Mouse (Mus musculus) fat pad, adult 2 months (tissue): ENCODE measurements around the gene Acadm.
A peak's percentile ranks its signal among the peaks of the same experiment; 100 is the strongest.

Experiments used
- DNase-seq: peaks from one replicate; pipeline ENCODE4 v3.0.0-alpha.2; 2011; ENCODE audit warnings: low read depth, low spot score; ENCODE audit errors: extremely low read depth

Acadm gene

DNA sequence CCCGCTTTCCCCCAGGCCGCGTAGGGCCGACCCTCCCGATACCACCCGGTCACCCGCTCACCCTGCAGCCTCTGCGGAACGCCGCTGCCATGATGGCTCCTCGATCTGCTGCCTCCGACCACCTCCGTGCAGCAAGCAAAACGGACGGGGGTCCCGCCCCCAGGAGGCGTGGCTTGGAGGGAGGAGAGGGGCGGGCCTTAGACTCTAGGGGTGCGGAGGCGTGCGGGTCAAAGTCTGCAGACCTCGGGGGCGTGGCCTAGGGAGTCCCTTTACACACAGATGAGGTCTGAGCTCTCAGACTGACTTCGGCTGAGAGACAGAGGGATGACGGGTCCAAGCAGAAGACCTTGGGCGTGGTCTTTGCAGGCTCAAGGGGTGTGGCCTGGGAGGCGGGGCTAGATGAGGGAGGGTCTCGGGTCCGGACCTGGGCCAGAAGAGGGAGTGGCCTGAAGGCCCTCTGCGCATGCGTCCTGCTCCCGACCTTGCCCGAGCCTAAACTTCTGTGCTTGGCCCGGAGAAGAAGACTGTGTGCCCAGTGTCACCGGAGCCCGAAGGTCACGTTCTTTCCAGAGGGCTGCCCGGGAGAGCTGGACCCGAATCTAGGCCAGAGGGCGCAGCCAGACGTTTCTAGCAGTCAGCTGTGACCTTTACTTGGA lies at the start of gene Acadm:
Gene Acadm (minus strand): TSS at position 298 of the 656 bp plus-strand sequence.
- no peak for DNase-seq

DNA sequence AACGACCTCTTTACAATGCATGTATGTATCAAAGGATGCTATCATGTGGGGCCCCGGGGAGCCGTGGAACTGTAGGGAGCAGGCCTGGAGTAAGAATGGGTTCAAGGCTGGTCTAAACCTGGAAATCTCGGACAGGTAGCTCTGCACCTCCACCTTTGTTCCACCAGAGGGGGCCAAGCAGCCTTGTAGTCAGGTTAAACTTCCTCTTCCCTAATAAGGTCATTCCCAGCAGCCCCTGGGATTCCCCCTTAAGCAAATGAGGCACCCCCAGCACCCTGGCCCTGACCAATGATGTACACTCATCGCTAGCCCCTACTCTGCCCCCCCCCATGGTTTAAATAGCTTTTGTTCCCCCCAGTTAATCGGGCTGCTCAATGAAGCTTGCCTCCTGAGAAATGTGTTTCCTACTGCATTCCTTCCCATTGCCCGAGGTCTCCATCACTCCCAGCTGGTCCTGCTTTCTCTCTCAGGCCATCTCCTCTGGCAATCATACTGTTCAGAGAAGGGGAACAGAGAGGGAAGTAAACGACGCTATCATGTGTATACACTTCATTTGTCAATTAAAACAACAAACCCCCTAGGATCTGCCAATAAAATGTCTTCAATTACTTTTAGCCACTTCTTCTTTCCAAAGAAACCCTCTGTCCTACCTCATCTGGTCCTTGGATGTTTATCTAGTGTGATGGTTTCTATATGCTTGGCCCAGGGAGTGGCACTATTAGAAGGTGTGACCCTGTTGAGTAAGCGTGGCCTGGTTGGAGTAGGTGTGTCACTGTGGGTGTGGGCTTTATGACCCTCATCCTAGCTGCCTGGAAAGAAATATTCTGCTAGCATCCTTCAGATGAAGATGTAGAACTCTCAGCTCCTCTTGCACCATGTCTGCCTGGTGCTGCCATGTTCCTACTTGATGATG lies 40.3 kb upstream of the Acadm start:
- DNase-seq = no peak

DNA sequence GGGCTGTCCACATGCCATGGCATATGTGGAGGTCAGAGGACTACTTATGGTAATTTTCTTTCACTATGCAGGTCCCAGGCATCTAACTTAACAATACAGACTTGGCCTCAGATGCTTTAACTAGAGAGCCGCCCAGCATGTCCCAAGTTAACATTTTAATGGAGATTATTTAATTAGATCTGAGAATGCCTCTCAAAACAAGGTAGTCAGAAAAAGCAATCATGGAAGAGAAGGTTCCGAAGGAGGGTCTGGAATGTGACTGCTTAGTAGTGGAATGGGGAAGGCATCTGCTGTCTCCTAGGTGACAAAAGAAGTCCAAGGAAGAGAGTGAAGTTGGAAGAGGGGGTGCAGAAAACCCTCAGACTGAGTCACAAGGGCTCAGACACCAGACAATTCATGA lies 36.2 kb upstream of the Acadm start:
- no peak for DNase-seq

DNA sequence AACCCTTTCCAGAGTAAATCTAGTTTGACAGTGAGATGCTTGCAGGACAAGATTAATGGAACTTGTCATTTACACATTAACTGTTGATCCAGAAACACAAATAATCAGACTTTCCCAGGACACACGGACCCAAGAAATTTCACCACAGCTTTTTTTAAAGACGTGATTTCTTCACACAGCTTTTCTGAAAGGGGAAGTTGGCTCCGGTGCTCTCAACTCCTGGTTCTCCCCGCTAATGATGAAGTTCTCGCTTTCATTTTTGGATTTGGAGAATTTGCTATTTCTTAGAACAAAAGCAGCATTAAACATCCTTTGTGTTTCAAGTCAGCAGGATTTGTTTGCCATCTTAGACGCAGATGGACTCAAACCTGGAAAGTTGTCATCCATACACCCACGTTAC lies 31.4 kb upstream of the Acadm start:
- no peak for DNase-seq

DNA sequence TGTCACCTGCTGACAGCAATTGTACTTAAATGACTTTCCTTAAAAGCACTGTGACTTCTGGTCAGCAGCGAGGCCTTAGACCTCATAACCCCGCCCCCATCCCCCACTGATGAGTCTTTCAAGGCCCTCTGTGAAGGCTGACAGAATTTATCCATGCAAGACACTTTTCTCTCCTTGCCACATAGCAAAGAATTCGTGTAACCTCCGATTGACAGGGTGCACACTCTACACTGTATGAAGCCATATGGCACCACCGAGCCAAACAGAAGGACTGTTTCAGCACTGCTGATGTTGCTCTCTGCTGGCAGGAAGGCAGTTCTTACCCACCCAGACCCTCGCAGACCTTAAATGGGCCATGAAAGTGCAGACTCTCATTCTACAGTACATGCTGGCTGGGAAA lies 30.6 kb upstream of the Acadm start:
- no peak for DNase-seq

DNA sequence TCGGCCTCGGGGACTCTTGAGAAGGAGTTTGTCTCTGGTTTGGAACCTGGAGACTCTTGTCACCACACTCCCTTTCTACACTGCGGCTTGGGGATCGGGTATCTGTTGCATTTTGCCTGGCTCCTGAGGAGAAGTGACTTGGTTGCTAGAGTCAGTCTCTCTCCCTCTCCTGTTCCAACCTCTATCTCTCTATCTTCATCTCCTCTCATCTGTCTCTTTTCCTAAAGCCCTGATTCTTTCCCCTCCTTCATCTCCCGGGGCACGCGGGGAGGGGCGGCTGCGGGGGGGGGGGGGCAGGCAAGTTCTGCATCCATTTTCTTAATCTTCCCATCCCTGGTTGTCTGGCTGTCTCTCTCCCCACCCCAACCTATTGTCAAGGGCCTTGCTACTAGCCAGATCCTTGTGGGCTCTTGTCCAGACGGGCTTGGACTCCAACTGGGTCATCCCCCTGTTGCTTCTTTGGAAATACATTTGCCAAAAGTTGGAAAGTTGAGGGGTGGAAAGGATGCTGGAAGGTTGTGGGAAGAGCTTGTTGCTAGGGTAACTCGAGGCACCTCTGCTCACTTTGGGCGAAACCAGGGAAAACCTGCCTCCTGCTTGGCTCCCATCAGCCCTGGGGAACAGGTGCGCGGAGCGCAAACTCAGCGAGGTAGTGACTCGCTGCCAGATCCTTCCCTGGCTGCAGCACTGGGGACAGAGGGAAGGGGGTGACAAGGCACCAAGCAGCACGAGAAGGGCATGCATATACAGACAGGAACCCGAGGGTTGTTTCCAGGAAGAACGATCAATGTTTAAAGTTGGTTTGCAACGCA lies 29.7 kb upstream of the Acadm start:
- DNase-seq = no peak

DNA sequence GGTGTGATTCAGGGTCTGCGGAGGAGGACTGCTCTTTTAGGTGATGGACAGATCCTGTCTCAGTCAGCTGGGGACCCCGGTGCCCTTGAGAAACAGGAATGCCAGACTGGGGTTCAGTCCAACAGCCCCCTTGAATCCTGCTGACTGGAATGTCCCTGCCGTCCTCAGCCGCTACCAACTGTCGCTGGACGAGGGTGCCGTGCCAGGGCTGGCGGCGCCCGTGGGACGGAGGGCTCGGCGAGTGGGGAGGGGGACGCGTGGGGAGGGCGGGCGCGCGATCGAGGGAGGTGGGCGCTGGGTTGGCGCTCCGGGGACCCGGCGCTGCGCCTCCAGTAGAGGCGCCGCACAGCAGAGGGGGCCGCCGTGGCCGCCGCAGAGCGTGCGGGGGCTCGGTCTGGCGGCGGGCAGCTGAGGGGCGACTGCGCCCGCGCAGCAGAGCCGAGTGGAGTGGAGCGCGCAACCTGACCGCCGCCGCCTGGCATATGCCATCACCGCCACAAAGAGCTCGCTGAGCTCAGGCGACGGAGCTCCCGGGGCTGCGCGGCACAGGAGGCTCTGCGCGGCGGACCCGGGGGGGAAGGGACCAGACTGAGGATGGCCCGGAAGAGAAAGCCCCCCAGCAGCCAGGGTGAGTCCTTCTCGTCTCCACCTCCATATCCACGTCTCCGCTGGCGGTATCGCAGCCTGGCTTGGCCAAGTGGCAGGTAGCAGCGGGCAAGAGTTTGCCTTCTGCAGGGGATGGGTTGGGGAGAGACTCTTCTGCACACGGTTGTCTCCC lies 28.9 kb upstream of the Acadm start, which contains the start of gene Slc44a5:
Gene Slc44a5 (plus strand): TSS at position 266 of the 778 bp plus-strand sequence.
- DNase-seq = no peak

DNA sequence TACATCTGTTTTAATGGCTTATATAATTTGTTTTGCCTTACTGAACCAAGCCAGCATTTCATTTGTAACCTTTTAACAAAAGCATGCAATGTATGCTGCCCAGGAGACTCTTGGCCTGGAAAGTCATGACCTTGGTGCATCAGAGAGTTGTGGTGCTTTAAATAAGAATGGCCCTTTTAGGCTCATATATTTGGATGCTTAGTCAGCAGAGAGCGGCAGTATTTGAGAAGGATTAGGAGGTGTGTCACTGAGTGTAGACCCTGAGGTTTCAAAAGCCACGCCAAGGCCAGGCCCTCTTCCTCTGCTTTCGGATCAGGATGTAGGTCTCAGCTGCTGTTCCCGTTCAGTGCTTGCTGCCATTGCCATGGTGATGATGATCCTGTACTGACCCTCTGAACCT lies 25.0 kb upstream of the Acadm start:
- DNase-seq = no peak

DNA sequence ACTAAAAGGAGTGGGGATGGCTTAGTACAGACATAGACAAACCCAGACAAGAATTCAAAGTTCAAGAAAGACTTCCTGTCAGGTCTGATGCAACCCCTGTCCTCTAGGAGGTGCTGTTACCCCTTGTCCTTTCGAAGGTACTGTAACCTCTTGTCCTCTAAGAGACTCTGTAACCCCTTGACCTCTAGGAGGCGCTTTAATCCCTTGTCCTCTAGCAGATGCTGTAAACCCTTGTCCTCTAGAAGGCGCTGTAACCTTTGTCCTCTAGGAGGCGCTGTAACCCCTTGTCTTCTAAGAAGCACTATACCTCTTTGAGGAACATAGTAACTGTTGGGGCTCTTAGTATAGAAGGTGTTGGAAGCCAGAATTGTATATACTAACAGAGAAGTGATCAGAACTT lies 24.1 kb upstream of the Acadm start:
- DNase-seq = no peak

DNA sequence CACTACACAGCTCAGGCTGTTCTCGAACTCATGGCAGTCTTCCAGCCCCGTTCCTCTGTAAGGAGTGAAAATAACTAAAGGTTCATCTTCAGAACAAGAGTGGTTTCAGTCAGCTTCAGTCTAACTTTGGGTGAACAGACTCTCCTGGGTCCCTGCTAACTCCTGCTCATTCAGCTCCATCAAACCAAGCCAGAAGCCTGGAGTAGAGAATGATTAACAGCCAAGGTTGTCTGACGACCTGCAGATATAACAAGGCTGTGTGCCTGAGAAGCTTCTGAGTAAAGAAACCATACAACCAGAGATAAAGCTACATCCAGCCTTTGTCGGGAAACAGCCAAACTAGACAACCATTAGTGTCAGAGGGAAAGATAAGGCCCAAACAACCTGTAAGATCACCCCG lies 23.0 kb upstream of the Acadm start:
- no peak for DNase-seq

DNA sequence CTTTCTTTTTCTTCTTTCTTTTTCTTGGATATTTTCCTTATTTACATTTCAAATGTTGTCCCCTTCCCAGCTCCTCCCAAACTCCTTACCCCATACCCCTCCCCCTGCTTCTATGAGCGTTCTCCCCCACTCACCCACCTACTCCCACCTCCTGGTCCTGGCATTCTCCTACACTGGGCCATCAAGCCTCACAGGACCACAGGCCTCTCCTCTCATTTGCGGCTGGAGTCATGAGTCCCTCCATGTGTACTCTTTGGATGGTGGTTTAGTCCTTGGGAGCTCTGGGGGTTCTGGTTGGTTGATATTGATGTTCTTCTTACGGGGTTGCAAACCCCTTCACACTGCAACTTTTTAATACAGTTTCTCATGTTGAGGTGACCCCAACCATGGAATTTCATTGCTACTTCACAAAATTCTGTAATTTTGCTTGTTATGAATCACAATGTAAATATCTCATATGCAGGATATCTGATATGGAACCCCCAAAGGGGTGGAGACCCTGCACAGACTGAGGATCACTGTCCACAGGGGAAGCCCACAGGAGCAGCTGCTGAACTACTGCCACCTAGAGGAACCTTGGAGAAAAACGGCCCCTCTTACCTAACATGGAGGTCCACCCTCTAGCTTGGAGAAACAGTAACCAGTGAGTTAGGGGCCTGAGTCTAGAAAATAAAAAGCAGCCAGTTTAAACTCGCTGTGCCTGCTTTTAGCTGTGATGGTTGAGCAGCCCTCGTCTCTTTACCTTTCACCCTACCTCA lies 17.4 kb upstream of the Acadm start:
- no peak for DNase-seq

DNA sequence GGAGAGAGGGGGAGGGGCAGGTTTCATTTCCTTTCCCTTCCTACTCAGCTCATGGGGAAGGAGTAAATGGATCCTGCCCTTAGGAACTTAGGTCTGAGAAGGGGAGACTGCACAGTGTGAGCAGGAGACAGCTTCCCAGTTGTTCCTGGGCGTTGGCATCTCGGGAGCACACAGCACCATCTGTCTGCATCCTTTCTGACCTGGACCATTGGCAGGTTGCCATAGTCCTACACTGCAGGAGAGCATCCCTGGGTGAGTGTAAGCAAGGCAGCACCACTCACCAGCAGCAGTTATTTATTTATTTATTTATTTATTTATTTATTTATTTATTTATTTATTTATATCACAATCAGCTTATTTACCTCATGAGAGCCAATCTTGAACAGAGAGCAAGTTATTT lies 16.5 kb upstream of the Acadm start:
- no peak for DNase-seq

DNA sequence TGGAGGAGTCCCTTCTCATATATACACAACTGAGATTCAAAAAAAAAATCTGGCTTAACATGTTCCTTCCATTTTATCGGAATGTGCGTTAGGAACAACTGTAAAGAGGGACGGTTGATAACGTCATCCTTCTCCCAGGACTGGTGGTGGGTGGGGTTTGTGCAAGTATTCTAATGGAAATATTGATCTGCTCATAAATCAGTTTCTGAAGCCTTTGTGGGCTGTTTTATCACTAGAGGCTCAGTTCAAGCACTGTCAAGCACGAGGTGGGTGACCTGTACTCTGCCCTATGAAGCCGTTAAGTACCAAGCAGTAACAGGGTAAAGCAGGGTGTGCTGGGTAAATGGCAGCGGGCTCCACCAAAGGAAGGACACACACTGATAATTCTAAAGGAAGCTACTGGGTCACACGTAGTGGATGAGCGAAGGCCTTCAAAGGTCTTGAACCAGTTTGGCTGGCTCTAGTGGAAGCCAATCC lies 15.3 kb upstream of the Acadm start:
- no peak for DNase-seq

DNA sequence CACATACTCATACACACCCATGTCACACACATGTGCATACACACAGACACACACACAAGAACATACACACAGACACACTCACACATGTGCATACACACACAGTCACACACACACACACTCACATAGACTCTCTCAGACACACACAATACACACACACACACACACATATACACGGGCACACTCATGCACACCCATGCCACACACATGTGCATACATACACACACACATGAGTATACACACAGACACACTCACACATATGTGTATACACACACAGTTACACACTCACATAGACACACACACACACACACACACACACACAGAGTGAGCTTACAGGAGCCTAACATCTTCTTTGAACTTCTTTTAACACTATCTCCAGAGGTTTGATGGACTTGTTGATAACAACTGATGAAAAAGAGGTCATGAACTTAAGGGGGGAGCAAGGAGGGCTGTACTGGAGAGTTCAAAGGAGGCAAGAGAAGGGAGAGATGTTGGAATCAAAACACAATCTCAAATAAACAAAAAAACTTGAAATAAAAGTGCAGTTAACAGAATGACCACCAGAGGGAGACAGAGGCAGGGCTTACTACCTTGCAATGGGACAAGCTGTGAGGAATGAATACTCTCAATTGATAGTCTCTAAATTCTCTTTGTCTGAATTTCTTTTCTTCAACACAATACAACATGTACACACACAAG lies 14.8 kb upstream of the Acadm start:
- no peak for DNase-seq

DNA sequence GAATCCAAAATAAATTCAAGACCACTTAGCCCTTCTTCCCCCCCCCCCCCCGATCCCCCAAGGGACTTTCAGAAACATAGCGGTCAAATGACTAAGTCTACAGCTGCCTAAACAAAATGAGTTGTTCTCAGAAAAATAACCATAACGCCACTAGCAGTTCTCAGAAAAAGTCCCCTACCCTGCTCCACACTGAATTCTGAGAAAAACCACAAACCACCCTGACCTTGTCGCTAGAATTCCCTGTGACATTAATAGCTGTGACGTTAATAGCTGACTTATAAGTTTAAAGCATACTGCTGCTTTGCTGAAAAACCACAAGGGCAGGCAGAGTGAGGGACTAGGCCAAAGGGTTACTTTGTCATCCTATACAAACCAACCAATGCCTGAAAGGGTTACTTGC lies 13.5 kb upstream of the Acadm start:
- no peak for DNase-seq

DNA sequence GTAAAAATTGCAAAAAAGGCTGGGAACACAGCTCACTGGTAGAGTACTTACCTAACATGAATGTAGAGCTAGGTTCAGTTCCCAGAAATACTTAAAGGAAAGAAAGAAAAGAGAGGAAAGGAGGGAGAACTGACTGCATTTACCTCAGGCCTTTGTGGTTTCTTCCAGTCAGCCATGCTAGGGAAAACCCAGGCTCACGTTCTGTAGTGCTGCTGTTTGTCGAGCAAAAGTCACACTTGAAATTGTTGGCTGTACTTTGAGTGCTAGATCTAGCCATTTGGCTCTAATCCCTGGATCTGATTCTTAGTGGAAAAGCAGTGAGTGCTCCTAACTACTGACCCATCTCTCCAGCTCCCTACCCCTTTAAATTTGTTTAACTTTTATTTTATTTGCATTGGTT lies 3.7 kb upstream of the Acadm start:
- no peak for DNase-seq

DNA sequence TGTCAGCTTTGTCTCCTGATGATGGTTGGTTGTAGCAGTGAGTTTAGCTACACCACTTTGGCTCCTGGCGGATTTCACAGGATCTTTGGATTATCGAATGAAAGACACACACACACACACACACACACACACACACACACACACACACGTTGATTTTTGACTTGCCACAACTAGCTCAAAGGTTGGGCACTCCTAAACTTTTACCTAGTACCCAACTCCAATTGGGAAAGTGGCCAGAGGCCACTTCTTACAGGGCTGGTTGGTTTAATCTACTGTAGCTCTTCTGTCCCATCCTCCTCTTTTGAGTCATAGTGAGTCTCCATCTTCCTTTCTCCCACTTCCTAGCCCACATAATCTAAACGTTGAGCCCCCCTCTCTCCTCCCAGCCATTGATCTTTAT lies 2.8 kb upstream of the Acadm start:
- DNase-seq = no peak

DNA sequence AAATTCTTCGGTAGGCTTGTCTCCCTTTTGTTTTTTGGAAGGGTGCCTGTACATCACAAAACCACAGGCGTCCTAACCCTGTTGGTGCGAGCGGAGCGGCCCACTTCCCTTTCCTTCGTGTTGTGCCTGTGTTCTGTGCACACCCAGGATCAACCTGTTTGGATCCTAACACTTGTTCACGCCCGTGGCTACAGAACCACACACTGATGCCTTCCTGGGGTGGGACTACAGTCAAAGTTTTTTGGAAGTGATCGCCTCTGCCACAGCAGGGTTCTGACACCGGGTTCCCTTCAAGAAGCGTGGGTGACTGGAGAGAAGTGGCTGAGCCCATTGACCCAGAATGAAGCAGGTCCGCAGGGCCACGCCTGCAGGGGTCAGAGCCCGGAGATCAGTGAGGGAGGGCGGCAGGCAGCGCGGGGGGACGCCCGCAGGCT lies 514 bp downstream of the Acadm start:
- no peak for DNase-seq

DNA sequence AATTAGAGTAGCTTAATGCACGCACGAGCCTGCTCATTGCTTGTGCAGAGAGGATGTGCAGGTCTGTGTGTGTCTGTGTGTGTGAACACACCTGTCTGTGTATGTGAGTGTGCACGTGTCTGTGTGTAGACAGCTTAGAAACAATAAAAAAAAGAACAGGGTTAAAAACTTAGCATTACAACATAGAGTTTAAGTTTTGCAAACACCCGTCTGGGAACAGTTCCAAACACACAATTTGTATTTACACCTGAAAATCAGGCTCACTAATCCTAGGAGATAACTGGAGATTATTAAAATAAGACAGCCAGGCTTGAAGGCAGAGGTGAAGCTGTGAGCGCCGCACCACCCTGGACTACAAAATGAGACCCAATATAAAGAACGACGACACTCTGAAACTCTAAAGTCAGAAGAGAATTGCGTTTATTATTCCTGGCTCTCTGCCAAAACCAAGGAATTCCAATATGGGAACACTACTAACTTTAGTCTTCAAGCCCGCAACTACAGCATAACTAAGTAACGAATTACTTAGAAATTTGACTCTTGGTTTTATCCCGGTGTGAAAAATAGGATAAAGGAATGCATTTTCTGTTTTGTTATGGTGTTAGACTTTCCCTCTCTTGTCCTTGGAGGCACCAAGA lies 1.3 kb downstream of the Acadm start:
- peak; percentile 50 for DNase-seq
